Mouse (Mus musculus) heart, embryonic 11.5 days (tissue): ENCODE data around the gene A3galt2. TPM values are rescaled to one million over a fixed set of nuclear protein-coding genes. Genes with fewer than 3 reads are reported as not detected.
A peak's percentile ranks its signal among the peaks of the same experiment; 100 is the strongest.

ENCODE experiments used
- ATAC-seq: fragments of 200-750 bp; cut with Nextera tagmentation; replicated peaks from 2 replicates; pipeline ENCODE4 v1.8.0; 2017; ENCODE audit warnings: moderate library complexity; ENCODE audit not compliant: insufficient number of reproducible peaks, low FRiP score, low TSS enrichment
- H3K27ac ChIP-seq: fragments of 300-500 bp; sonication (generic); 2 replicates; pipeline ENCODE4 v1.5.1; 2014; ENCODE audit warnings: mild to moderate bottlenecking, low read depth, low read length
- H3K27me3 ChIP-seq: fragments of 300-500 bp; sonication (generic); 2 replicates; pipeline ENCODE4 v1.6.1; 2014; ENCODE audit warnings: mild to moderate bottlenecking, low read length, mixed read lengths; ENCODE audit not compliant: control insufficient read depth, insufficient read depth
- H3K36me3 ChIP-seq: fragments of 300-500 bp; sonication (generic); 2 replicates; pipeline ENCODE4 v1.6.1; 2014; ENCODE audit warnings: mild to moderate bottlenecking, low read length, moderate library complexity, mixed read lengths; ENCODE audit not compliant: control insufficient read depth, insufficient read depth
- H3K4me1 ChIP-seq: fragments of 300-500 bp; sonication (generic); 2 replicates; pipeline ENCODE4 v1.6.1; 2014; ENCODE audit warnings: low read length; ENCODE audit not compliant: control insufficient read depth, insufficient read depth
- H3K4me2 ChIP-seq: fragments of 300-500 bp; sonication (generic); 2 replicates; pipeline ENCODE4 v1.6.1; 2014; ENCODE audit warnings: mild to moderate bottlenecking, moderate library complexity
- H3K4me3 ChIP-seq: fragments of 300-500 bp; sonication (generic); 2 replicates; pipeline ENCODE4 v1.5.1; 2014; ENCODE audit warnings: low read depth, low read length
- H3K9ac ChIP-seq: fragments of 300-500 bp; sonication (generic); 2 replicates; pipeline ENCODE4 v1.6.1; 2014; ENCODE audit warnings: mild to moderate bottlenecking, low read depth, low read length, moderate library complexity
- H3K9me3 ChIP-seq: fragments of 300-500 bp; sonication (generic); replicated peaks from 2 replicates; pipeline ENCODE4 v1.6.1; 2016; ENCODE audit warnings: low read length; ENCODE audit not compliant: control insufficient read depth
- WGBS: fragments of 180-500 bp; shearing (Covaris S2); extraction: QIAGEN DNeasy Blood & Tissue Kit; methylation state at CpG from one replicate; pipeline ENCODE4 v1.1.7; 2014; ENCODE audit not compliant: insufficient replicate concordance; 5-methylcytosine and 5-hydroxymethylcytosine counted together
- polyA plus RNA-seq: library from polyadenylated mRNA; unstranded; fragments of >200 nt; fragmentation: Nextera tagmentation; extraction: Ambion mirVana; gene quantifications from 2 replicates; pipeline ENCODE4 v1.2.1, GENCODE M21; 2014

The A3galt2 gene
- polyA plus RNA-seq, 1 experiment from 2014 or later, result 0.11 TPM

GRCm38 (mm10) chr4:128774467-128774866 is 19.3 kb downstream of the A3galt2 start:
- Histone ChIP-seq H3K36me3 (peaks cover 42% of the 10 kb centered on the region), H3K4me3 (no peak overlapping the region), H3K4me1 (no peaks in the 10 kb centered on the region), H3K27me3 (no peaks in the 10 kb centered on the region), H3K9me3 (no peaks in the 10 kb centered on the region), H3K4me2 (no peak overlapping the region), H3K9ac (no peak overlapping the region), H3K27ac (no peak overlapping the region)
- no peak for ATAC-seq
- 88% methylated on average over 9 of the region's 9 CpGs for WGBS

DNA sequence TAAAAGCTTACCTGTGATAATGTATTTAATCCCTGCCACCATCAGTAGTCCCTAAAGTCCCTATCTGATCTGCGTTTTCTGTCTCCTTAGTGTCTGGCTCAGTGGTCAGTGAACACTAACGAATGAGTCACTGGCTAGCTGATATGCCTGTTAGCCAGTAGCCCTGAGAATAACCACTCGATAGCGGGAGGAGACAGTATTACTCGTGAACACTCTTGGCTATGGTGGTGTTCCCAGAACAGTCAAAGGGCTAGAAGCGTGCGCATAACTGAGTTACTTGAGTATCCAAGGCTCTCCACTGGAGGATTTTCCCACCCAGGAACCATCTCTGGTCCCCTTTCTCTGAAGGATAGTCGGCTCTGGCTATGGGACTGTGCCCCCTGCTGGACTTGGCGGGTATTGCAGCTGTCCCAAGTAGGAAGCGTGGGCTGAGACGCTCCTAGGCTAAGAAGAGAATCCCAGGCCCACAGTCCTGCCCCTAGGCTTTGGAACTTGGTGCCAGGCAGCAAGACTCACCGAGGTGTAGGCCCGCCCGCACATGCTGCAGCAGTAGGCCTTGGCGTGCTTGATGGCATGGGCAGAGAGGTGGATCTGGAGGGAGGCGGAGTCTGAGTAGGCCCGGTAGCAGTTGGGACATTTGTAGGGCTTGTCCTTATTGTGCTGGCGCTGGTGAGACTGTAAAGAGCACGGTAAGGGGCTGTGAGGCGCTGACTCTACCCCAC is 21.6 kb downstream of the A3galt2 start:
- no peaks in the 10 kb centered on the region for H3K9me3 ChIP-seq
- H3K27ac ChIP-seq, result no peak overlapping the region
- 40% methylated on average over 20 of the region's 20 CpGs for WGBS
- H3K36me3 ChIP-seq, result peaks cover 48% of the 10 kb centered on the region
- H3K27me3 ChIP-seq, result no peaks in the 10 kb centered on the region
- H3K4me1 ChIP-seq, result no peaks in the 10 kb centered on the region
- H3K4me3 ChIP-seq, result no peak overlapping the region
- H3K9ac ChIP-seq, result no peak overlapping the region
- peak; percentile 47; the same call in 1 of the 2 replicates for ATAC-seq
- no peak overlapping the region for H3K4me2 ChIP-seq

GRCm38 (mm10) chr4:128777593-128777992 is 22.4 kb downstream of the A3galt2 start:
- H3K4me3 ChIP-seq, result no peak overlapping the region
- H3K4me2 ChIP-seq, result no peak overlapping the region
- no peaks in the 10 kb centered on the region for H3K9me3 ChIP-seq
- peaks cover 49% of the 10 kb centered on the region for H3K36me3 ChIP-seq
- no peak overlapping the region for H3K9ac ChIP-seq
- no peaks in the 10 kb centered on the region for H3K27me3 ChIP-seq
- H3K27ac ChIP-seq, result no peak overlapping the region
- H3K4me1 ChIP-seq, result no peaks in the 10 kb centered on the region
- ATAC-seq, result no peak
- WGBS, result 86% methylated on average over 11 of the region's 11 CpGs

DNA sequence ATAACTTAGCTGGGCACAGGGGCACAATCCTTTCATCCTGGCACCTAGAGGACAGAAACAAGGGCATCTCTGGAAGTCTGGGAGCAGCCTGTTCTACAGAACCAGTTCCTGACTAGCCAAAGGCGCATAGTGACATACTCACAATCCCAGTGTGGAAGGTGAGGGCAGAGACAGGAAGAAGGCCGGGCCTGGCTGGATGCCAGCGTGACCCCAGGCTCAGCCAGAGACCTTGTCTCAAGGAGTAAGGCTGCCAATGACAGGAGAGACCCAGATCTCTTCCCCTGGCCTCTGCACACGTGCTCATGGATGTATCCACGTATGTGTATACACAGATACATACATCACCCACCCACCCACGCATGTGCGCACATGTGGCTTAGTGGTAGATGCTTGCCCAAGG is 26.9 kb downstream of the A3galt2 start:
- H3K4me3 ChIP-seq, result no peak overlapping the region
- no peaks in the 10 kb centered on the region for H3K9me3 ChIP-seq
- no peak overlapping the region for H3K4me2 ChIP-seq
- H3K27me3 ChIP-seq, result no peaks in the 10 kb centered on the region
- no peaks in the 10 kb centered on the region for H3K4me1 ChIP-seq
- H3K9ac ChIP-seq, result no peak overlapping the region
- ATAC-seq, result no peak
- H3K36me3 ChIP-seq, result peaks cover 45% of the 10 kb centered on the region
- WGBS, result 81% methylated on average over 7 of the region's 7 CpGs
- no peak overlapping the region for H3K27ac ChIP-seq

DNA sequence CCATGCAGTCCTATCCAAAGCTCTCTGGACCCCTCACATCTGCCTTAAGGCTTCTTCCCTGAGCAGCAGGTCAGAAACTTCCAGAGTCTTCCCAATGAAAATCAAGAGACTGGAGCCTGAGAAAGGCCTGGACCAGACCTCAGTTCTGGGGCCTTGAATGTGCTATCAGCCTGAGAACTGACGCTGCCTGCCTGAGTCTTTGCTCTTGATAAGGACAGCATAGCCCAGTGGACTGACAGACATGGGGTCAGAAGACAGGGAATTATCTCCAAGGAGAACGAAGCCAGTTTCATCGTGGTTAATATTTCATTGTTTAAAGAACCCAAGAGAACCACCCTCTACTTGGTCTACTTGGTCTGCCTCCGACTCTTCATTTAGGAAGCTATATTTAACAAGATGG is 27.5 kb downstream of the A3galt2 start:
- Histone ChIP-seq H3K4me3 (no peak overlapping the region), H3K9me3 (no peaks in the 10 kb centered on the region), H3K36me3 (peaks cover 44% of the 10 kb centered on the region), H3K4me1 (no peaks in the 10 kb centered on the region), H3K27ac (no peak overlapping the region), H3K4me2 (no peak overlapping the region), H3K9ac (no peak overlapping the region), H3K27me3 (no peaks in the 10 kb centered on the region)
- WGBS, result 36% methylated on average over 4 of the region's 4 CpGs
- ATAC-seq, result no peak

DNA sequence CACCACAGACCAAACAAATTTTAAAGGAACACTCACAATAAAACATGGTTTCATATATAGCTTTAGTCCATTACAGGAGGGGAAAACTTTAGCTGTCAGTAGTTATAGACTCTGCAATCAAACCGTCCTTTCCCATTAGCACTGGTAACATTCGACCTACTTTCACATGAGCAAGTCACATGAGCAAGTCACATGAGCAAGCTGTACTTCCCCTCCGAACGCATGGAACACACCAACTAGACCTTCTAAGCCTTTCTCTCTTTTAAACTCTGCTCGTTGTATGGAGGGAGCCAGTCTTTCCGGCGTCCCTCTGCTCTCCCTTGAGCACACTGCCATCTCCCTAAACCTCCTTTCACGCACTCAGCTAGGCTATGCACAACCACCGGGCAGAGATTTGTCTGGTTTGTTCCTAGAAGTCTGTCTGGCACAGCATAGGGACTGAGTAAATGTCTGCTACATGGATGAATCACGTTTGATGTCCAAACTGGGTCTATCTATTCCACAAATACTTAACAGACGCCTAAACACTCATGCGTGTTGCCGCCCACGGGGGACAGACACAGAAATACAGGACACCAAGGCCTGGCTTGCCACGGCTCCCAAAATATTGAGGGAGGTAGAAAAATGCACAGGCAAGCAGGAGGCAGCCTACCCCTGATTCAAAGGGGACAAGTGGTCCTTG is 29.9 kb downstream of the A3galt2 start:
- ATAC-seq, result no peak
- Histone ChIP-seq H3K27me3 (no peaks in the 10 kb centered on the region), H3K9ac (no peak overlapping the region), H3K4me3 (no peak overlapping the region), H3K4me2 (no peak overlapping the region), H3K4me1 (0 out of 2 replicates have a peak, but pooled peaks cover 2% of the 10 kb centered on the region), H3K9me3 (no peaks in the 10 kb centered on the region), H3K27ac (no peak overlapping the region), H3K36me3 (peaks cover 45% of the 10 kb centered on the region)
- WGBS, result 86% methylated on average over 15 of the region's 15 CpGs

DNA sequence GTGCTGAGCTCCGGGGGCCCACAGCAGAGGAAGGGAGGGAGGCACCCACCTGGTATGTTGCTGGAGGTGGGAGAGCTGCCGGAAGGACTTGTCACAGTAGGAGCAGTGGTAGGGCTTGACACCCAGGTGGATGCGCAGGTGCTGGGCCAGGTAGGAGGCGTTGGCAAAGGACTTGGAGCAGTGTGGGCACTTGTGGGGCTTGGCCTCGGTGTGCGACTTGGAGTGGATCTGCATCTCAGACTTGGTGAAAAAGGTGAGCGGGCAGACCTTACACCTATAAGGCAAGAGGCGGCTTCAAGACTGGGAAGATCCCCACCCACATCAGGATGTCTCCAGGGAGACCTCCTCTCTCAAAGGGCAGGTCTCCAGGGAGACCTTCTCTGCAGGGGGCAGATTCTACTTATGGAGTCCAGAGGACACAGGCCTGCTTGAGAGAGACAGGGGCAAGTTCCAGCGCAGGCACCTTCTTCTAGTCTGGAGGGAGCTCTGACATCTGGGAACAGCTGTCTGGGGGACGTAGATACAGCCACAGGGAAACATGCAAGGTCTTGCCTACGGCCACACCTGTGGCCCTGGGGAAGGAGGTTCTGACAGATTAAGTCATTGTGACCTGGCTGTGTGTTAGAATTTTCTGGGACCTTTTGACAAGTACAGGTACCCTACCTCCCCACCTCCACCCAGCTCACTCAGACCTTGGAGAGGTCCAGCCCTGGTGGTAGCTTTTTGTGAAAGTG is 30.9 kb downstream of the A3galt2 start:
- WGBS, result 87% methylated on average over 11 of the region's 11 CpGs
- Histone ChIP-seq H3K27me3 (no peaks in the 10 kb centered on the region), H3K4me2 (no peak overlapping the region), H3K4me3 (no peak overlapping the region), H3K36me3 (peaks cover 40% of the 10 kb centered on the region), H3K9me3 (no peaks in the 10 kb centered on the region), H3K9ac (no peak overlapping the region), H3K4me1 (0 out of 2 replicates have a peak, but pooled peaks cover 2% of the 10 kb centered on the region), H3K27ac (no peak overlapping the region)
- no peak for ATAC-seq

DNA sequence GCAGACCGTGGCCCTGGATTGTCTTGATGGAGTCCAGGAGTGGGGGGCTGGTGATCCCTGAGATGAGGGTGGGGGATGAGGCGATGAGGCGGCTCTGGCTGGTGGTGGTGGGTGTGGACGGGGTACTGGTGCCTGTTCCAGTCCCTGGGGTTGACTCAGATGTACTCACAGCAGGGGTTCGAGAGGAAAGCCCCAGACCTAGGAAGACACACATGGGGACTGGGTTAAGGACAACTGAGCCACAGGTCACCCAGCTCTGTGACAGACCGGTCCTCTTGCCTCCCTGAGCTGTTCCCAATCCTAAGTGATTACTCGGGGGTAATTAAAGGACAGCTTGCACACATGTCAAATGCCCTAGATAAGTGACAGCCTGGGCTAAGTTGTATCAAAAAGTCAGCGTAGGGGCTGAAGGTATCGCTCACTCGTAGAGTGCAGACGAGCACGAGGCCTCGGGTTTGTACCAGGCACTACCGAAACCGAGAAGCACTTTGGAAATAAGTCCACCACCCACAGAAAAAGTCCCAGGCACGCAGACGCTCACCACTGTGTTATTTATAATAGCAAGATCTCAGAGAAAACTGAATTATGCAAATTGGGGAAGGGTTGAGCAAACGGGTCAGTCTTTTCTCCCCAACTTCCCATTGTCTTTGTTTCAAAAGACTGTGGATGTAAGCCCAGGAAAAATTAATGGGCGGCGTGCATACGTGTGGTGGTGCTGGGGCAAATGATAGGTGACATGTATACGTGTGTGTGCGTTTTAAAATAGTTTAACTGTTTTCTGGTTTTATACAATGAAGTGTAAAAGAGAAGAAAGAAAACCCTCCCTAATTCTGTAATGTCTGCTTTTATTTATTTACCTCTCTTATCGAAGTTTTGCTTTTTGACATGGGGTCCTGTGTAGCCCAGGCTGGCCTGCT is 32.1 kb downstream of the A3galt2 start:
- Histone ChIP-seq H3K4me3 (no peak overlapping the region), H3K4me1 (0 out of 2 replicates have a peak, but pooled peaks cover 2% of the 10 kb centered on the region), H3K27ac (no peak overlapping the region), H3K9ac (no peak overlapping the region), H3K27me3 (no peaks in the 10 kb centered on the region), H3K9me3 (no peaks in the 10 kb centered on the region), H3K36me3 (peaks cover 36% of the 10 kb centered on the region), H3K4me2 (no peak overlapping the region)
- 85% methylated on average over 24 of the region's 24 CpGs for WGBS
- no peak for ATAC-seq
